Mouse (Mus musculus): ENCODE data around the gene 2810408A11Rik.

2810408A11Rik gene

DNA sequence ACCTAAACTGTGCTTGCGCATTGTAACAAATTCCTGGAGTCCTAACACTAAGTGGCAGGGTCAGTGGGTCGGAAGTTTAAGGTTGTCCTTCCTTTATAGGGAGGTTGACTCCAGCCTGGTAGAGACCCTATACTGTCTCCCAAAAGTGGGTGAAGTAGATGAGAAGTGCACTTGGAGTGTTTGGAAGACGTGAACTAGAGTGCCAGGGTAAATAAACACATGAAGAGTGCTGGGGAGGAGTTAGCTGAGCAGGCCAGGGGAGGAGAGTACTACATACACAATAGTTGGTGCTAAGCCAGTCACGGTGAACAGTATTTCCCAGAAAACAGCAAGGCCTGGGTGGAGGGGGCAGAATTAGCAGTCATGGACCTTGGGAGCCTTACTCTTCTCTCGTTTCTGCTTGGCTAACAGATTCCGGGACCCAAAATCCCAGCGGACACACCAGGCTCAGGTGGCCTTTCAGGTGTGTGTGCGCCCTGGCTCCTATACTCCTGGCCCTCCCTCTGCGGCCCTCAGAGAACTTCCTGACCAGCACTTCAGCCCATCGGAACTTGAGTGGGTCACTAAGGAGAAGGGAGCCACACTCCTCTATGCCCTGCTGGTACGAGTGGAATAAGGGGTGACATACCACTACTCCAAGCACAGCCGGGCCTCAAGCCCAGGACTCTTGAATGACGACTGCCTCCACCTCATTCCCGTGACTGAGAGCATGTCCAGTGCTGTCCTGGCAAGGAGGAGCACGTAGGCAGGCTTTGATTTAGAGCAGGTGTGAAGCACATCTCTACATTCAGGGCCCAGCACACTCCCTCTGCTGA lies 12.1 kb upstream of the 2810408A11Rik start:
- DNase-seq, result no peak

DNA sequence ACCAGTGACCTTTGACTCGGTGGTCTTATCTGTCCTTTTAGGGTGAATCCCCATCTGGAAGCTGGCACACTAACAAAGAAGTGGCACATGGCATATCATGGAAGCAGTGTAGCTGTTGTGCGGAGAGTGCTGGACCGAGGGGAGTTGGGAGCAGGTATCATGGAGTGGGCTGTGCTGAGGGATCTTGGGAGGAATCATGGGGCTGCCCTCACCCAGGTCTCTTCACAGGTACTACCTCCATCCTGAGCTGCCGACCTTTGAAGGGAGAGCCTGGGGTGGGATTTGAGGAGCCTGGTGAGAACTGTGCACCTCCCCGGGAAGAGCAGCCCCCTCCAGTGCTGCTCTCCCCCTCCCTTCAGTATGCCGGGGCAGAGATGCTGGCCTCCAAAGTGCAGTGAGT lies 10.9 kb upstream of the 2810408A11Rik start:
- no peak for DNase-seq

DNA sequence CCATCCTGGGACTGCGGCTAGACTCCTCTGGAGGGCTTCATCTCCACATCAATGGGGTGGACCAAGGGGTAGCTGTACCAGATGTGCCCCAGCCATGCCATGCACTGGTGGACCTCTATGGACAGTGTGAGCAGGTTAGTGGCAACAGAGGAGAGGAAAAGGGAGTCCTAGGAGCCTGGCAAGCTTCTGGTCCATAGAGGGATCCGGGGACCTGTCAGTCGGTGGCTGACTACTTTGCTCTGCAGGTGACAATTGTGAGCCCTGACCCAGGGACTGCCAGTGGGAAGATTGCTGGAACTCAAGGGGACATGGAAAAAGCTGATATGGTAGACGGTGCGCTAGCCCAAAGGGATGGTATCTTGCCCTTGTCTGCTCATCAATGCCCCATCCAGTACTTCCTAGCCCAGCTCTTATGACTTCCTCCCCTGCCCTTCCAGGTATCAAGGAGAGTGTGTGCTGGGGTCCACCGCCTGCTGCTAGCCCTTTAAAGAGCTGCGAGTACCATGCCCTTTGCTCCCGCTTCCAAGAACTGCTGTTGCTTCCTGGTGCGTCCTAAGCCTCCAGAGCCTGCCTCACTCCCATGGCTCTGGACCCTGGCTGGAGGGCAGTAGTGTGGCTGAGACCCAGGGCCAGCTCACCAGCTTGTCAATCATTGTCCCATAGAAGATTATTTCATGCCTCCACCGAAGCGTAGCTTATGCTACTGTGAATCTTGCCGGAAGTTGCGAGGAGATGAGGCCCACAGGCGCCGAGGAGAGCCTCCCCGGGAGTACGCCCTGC lies 10.2 kb upstream of the 2810408A11Rik start:
- no peak for DNase-seq

DNA sequence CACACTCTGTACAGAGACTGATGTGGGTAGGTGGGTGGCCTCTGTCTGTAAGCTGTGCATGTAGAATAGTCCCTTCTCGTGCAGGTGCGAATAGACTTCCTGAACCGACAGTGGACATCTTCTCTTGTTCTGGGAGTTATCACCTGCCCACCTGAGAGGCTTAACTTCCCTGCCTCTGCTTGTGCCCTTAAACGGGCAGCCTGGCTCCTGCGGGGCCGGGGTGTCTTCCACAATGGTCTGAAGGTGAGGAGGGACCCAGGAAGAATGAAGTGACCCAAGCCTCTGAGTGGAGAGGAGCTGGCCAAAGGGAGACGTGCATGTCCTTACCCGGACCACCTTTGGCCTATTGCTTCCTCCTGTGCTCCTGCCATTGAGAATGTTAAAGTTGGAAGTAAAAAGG lies 9.4 kb upstream of the 2810408A11Rik start:
- no peak for DNase-seq

DNA sequence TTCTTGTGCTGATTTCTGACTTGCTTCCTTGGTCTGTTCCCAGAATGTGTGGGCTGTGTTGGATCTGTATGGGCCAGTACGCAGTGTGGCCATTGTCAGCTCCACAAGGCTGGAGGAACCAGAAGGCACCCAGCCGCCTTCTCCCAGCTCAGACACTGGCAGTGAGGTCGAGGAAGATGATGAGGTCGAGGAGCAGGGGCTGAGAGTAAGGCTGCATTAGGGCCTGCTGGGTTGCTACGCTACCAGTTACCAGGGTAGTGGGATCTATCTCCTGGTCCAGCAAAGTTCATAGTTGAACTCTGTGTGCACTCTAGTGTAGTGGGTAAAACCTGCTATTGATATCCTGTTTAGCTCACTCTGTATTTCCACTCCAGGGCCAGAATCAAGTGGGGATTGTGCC lies 8.4 kb upstream of the 2810408A11Rik start:
- DNase-seq, result no peak

DNA sequence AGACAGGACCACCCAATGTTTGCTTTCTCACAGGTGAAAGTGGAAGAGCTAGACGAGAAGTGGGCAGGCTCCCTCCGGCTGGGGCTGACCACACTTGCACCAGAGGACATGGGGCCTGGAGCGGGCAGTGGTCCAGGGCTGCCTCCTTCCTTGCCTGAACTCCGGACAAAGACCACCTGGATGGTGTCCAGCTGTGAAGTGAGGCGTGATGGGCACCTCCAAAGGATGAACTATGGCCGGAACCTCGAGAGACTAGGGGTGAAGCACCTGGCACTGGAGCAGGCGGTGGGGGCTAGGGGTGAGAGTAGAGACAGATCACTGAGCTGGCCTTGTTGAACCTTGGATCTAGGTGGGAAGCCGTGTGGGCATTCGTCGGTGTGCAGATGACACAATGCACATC lies 7.9 kb upstream of the 2810408A11Rik start:
- DNase-seq, result no peak

DNA sequence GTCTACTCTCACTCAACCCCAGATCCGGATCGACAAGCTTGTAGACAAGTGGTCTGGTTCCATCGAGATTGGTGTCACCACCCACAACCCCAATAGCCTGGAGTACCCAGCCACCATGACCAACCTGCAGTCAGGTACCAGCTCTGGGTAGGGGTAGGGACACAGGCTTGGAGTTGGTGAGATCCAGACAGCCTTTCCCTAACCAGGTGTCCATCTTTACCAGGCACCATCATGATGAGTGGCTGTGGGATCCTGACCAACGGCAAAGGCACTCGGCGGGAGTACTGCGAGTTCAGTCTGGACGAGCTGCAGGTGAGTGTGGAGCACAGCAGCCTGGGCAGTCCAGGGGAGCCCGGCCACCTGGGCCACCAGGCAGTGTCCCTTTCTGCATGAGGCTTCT lies 3.5 kb upstream of the 2810408A11Rik start:
- DNase-seq, result no peak

DNA sequence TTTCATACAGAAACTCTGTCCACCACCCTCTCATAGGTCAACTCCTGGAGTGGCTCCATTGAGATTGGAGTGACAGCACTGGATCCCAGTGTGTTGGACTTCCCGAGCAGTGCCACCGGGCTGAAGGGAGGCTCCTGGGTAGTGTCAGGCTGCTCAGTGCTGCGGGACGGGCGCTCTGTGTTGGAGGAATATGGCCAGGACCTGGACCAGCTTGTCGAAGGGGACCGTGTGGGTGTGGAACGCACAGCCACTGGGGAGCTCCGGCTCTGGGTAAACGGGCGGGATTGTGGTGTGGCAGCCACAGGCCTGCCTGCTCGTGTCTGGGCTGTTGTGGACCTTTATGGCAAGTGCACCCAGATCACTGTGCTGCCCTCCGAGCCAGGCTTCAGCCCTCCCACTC lies 2.2 kb upstream of the 2810408A11Rik start:
- no peak for DNase-seq

DNA sequence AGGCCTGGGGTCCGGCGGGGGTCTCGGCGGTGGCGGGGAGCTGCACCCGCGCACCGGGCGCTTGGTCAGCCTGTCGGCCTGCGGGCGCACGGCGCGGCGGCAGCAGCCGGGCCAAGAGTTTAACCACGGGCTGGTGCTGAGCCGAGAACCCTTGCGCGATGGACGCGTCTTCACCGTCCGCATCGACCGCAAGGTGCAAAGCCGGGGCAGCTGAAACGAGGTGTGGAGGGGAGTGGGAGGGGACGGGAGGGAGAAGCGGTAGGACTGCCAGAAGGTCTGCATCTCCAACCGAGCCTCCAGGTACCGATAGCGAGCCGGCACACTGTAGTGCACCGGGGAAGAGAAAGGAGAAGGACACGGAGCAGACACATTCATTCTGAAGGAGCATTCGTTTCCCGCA lies 1.2 kb upstream of the 2810408A11Rik start:
- DNase-seq, result no peak

DNA sequence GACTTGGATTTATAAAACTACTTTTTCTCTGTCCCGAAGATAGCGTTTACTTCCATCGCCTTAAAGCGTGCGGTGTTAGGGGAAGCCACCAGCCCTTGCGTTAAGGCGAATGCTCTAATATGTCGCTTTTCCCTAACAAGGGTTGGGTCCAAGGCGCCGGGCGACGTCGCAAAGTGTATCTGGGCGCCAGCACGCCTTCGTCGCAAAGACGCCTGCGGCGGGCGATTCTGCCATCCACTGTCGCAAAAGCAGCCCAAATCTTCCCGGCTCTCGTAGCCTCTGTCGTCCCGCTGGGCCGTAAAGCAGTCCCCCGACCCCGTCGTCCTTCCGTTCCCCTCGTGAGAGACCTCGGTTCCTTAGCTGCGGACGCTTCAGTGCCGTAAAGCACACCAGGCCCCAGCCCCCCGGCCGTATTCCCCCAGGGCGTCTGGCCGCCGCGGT lies 639 bp upstream of the 2810408A11Rik start:
- DNase-seq, result peak; percentile 92 to 97

DNA sequence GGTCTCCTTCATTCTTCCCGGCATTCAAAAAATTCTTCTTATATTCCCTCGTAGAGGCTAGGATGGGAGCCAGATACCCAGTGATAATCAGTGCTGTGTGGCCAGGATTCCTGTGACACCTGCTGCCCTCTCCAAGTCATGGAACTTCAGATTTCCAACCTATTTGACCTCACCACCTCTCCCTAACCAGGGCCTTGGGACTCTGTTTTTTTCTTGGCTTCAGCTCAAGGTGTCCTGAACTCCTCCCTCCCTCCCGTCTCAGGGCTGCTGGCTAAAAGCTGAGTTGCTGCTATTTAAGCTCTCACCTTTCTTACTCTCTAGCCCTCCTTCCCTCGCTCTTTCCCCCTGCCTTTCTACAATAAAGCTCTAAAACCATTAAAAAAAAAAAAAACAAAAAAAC lies 917 bp downstream of the 2810408A11Rik start:
- DNase-seq, result no peak

DNA sequence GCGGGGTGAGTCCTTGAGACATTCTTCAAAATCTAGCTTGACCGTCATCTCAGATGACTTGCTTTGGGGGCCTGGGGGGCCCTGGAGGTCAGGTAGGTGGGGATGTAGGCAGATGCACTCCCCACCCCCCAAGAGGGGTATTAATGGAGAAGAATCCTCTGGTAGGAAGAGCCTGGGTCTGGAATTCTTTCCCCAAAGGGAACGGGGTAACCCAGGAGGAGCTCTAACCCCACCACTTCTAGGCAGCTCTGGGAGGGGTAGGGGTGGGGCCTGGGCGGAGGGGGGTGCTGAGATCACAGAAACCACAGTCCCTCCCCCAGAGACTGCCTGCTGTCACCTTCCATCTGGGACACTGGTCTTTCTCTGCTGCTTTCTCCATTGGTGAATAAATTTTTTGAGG lies 5.5 kb downstream of the 2810408A11Rik start, which contains the start of gene Acap1:
Gene Acap1, minus strand, starts transcription at position 249 of the 400 bp plus-strand sequence.
- peak; percentile 76 to 82 for DNase-seq

DNA sequence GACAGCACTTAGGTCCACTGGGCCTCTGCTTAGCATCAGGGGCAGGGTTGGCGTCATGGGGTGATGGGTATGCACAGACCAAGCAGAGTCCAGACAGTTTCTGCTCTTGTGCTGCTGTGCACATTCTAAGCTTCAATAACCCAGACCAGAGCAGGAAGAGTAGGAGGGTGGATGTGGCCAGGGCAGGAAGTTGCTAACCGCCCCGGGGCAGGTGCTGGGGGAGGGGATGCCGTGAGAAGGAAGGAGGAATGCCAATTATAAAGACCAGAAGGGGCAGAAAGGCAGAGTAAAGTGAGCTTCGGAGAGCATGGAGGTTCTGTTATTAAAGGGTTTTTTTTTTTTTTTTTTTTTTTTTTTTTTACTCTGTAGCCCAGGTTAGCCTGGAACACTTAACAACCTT lies 6.1 kb downstream of the 2810408A11Rik start:
- DNase-seq, result peak; percentile 88 to 92

DNA sequence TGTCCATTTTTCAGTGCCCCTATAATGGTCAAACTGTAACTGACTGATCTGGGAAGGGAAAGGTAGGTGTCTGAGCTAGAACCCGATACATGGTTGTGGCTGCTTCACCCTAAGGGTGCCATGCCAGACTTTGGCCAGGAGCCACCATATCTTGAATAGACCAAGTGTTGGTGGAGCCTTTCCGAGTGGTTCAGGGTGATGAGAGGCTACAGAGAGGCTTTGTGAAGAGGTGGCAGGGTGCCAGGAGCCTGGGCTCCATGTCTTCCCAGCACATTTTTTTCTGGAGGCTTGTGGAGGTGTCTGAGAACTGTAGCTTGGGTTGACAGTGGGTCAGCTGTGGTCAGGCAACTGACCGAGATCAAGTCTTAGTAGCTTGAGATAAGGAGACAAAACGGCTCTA lies 9.3 kb downstream of the 2810408A11Rik start:
- no peak for DNase-seq

DNA sequence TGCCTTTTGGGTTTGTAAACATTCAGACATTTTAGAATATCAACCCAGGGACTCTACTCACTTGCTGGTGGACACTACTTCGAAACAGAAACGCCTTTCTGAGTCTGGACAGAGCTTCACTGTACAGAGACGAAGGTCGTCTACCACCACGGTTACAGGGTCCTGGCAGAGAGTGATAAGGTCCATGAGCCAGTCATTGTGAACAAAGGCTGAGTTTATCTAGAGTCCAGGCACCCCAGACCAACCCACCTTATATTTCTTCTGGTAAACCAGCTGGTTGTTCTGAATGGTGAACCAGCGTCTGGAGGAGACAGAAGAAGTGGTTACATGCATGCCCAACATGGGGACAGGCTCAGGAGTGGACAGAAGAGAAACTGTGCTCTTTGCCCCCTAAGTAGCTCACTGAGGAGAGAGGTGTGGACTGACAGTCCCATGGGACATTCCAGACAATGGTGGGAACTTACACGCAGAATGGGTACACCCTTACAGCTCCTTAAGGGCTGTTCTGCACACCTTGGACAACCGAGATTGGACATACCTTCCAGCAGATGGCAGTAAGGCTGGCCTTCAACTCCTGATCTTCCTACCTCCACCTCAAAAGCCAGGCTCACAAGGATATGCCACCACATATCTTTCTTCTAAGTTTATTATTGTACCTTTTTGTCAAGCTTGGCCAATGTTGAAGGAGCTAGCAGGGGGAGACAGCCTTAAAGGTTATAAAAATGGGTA lies 13.7 kb downstream of the 2810408A11Rik start:
- no peak for DNase-seq

DNA sequence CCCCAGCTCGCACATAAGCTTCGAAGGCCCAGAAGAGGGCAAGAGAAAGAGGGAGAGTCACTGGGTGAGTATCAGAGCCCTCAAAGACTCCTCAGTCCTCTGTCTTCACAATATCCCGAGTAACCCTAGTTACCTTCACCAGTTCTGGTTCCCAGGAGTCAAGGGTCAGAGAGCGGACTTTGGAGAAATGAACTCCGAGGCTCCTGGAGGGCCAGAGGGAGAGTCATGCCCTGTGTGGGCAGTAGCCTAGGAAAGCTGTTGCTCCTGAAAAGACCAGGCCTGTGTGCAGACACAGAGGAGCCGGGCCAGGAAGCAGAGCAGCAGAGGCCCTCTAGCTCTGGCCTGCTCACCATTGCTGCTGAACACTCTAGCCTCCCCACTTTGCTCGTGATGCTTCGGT lies 16.1 kb downstream of the 2810408A11Rik start:
- DNase-seq, result no peak

DNA sequence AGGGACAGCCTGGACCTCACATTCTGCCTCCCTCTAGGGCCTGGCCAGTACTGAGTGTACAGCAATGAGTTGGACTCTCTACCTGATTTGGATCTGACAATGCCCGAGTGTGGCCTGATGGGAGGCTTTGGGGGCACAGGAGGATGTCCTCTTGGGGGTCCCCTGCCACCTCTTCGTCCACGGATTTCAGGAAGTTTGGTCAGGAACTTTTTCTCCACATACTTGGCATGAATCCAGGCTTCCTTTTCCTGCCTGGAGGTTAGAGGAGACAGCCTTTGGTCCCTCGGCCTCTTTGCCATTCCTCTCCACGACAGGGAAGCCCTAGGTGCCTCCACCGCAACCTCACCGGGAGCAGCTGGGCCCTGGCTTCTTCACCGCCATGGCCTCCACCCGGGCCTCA lies 16.5 kb downstream of the 2810408A11Rik start:
- no peak for DNase-seq

DNA sequence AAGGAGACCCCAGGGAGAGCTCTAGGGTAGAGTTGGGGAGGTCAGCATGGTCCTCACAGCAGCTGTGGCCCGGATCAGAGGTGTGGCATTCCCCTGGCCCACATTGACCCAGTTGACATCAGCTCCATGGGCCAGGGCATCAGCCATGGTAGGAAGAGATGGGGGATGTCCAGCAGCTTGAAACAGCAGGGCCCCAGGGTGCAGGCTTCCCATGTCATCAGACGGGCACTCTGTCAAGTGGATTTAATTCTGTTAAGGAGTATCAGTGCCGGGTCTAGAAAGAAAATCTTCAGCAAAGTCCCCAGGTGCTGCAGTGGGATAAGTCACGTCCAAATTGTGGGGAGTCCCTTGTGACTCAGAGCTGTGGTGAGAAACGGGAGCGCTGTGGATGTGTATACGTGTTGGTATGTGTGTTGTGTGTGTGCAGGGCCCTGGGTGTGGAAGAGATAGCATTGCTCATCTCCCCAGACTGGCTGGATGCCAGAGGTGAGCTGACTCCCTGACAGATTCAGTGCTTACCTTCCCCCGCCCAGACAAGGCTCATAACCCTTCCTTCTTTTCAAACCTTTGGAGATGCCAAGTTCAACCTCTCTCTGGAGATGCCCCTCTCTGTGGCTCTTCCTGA lies 17.1 kb downstream of the 2810408A11Rik start:
- no peak for DNase-seq

DNA sequence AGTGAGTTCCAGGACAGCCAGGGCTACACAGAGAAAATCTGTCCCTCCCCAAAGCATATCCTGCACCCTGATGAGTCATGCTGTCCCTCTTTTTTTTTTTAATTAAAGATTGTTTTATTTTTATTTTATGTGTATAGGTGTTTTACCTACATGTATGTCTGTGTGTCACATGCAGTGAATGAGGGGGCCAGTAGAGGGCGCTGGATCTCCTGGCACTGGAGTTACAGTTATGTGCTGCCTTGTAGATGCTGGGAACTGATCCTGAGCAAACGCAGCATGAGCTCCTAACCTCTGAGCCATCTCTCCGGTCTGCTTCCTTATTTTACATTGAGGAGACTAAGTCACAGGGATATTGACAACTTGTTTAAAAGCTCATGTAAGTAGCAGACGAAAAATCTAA lies 17.7 kb downstream of the 2810408A11Rik start:
- peak; percentile 69 to 70 for DNase-seq

DNA sequence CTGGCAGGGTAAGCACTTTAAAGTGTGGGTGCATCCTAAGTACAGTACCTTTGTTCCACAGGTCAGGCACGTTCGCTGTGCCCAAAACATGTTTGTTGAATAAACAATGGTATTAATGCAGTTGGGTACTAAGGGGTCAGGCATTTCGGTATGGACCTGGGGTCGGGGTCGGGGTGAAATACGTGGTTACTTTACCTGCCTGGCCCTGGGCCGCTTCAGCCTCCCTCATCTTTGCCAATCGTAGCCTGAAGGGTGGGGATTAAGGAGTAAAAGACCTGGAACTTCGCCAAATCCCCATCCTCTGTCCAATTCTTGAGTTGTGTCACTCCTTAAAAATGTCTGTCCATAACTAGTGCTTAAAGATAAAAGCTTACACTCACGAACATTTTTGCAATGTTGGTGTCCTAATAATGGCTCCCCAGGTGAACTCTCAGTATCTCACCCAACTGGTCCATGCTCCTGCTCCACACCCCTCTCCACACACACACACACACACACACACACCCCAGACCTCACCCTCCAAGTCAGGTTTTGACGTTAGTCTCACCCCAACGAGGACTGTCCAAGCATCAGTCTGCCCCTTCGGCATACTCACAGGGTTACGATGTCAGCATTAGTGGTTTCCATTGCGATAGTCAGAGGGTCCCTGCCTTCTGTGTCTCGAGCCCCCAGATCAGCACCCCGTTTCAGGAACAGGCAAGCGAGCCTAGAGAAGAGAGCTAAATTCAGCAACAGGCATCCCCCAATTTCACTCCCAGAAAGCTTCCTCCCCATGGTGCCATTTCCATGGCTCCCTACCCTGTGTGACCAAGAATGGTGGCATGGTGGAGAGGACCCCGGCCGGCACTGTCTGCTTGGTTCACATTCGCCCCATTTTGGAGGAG lies 18.8 kb downstream of the 2810408A11Rik start:
- DNase-seq, result no peak

DNA sequence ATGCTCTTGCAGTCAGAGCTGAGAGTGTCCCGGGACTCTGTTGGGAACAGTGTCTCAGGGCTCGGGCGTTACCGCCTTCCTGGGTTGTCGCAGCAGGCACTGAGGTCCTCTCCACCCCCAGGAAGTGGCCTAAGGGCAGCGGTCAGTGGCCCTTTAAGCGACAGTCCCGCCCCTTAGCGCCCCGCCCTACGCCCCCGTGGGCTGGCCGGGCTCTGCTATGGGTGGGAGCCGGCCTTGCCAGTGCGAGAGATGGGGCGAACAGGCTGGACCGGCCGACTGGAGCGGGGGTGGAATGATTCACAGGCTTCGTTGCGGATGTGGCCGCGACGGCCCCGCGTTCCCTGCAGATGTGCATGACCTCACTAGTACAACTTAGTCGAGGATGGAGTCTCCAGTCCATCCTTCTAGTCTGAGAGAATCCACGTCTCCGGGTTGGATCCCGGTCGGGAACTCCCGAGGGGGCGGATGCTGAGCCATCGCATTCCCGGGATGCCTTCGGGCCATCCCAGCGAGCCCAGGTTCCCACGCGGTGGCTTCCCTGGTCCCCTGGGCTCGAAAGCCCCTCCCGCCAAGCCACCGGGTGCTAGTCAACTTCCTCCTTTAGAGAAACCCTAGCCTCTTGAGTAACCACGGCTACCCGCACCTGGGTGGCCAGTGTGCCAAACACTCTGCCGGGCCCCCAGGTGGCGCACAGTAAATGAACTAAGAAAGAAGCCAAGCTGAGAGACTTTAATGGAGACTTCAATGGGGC lies 19.8 kb downstream of the 2810408A11Rik start, which contains the start of gene Kctd11:
Gene Kctd11, minus strand, starts transcription at position 554 of the 751 bp plus-strand sequence.
- peak; percentile 65 to 79 for DNase-seq

All from thymus, postnatal 36 days (tissue).